Mouse (Mus musculus) ovary, postnatal 14 days (tissue): ENCODE results near the gene BC061237.
"Not testable (repeated sequence)": the region's sequence is repeated elsewhere in the genome, so short reads cannot be mapped to it uniquely, and the experiment has no call there.

Source experiments
- DNase-seq: peaks from one replicate; pipeline ENCODE4 v3.0.0; 2022; ENCODE audit warnings: low spot score

BC061237 gene

GRCm38 (mm10) chr14:44492163-44492562 lies at the start of gene BC061237:
Gene BC061237 (plus strand): TSS chr14:44492463.
- DNase-seq, result not testable (repeated sequence)

GRCm38 (mm10) chr14:44517976-44518375 lies 25.7 kb downstream of the BC061237 start, which contains the start of gene Gm17093:
Gene Gm17093 (plus strand): TSS chr14:44518276.
- not testable (repeated sequence) for DNase-seq

GRCm38 (mm10) chr14:44547961-44548360 lies 55.7 kb downstream of the BC061237 start:
- DNase-seq, result not testable (repeated sequence)
